Comparison of ENCODE assay signal across 8 mouse cellular contexts in genomic region chr19:45076036-45076575, GRCm38 (mm10). TPM values are rescaled to one million over a fixed set of nuclear protein-coding genes. Genes with fewer than 3 reads are reported as not detected.
A peak's percentile ranks its signal among the peaks of the same experiment; 100 is the strongest.
DNase-seq lines count a peak whose midpoint lies in the region; ATAC-seq and TF ChIP-seq lines count a peak whose summit lies in the region.

No protein-coding gene starts in this region.

- H3K4me1 ChIP-seq in lung, embryonic 14.5 days (ENCODE audit: insufficient read depth) = peaks cover 24% of the 10 kb centered on the region; the same call in 1 of the 2 replicates
- peaks cover 39% of the 10 kb centered on the region for H3K4me1 ChIP-seq in embryonic facial prominence, embryonic 14.5 days (ENCODE audit: control insufficient read depth, insufficient read depth, low read length)
- H3K4me1 ChIP-seq in limb, embryonic 10.5 days = peaks cover 60% of the 10 kb centered on the region
- H3K4me1 ChIP-seq in neural tube, embryonic 13.5 days (replicated peaks) = peaks cover 54% of the 10 kb centered on the region

- TF ChIP-seq CTCF in lung, embryonic 14.5 days (IDR thresholded peaks at IDR 0.05; ENCODE audit: low read depth) = no peak

- H3K9ac ChIP-seq in lung, embryonic 14.5 days = no peak overlapping the region; the same call in 1 of the 2 replicates
- H3K9ac ChIP-seq in embryonic facial prominence, embryonic 14.5 days (ENCODE audit: low read depth, low read length) = peak overlapping the region; percentile 75
- H3K9ac ChIP-seq in neural tube, embryonic 13.5 days = peak overlapping the region; percentile 75; the same call in 1 of the 2 replicates

- peak overlapping the region; percentile 94; the same call in 1 of the 2 replicates for H3K27ac ChIP-seq in lung, embryonic 14.5 days (ENCODE audit: low read depth)
- H3K27ac ChIP-seq in embryonic facial prominence, embryonic 14.5 days (replicated peaks; ENCODE audit: low read depth, low read length) = peak overlapping the region; percentile 93
- H3K27ac ChIP-seq in limb, embryonic 10.5 days = no peak overlapping the region
- no peak overlapping the region for H3K27ac ChIP-seq in neural tube, embryonic 13.5 days (replicated peaks)

- peak overlapping the region; percentile 88 for H3K4me2 ChIP-seq in lung, embryonic 14.5 days
- H3K4me2 ChIP-seq in embryonic facial prominence, embryonic 14.5 days (ENCODE audit: low read depth, low read length) = peak overlapping the region; percentile 99
- H3K4me2 ChIP-seq in neural tube, embryonic 13.5 days = peak overlapping the region; percentile 99

- peak overlapping the region; percentile 62 for H3K4me3 ChIP-seq in lung, embryonic 14.5 days (ENCODE audit: low read depth, low read length)
- peak overlapping the region; percentile 51 for H3K4me3 ChIP-seq in embryonic facial prominence, embryonic 14.5 days (ENCODE audit: low read depth, low read length)
- H3K4me3 ChIP-seq in limb, embryonic 10.5 days = peak overlapping the region; percentile 71
- H3K4me3 ChIP-seq in neural tube, embryonic 13.5 days = peak overlapping the region; percentile 53

- no peaks in the 10 kb centered on the region for H3K9me3 ChIP-seq in lung, embryonic 14.5 days (ENCODE audit: low read depth, low read length)
- no peaks in the 10 kb centered on the region for H3K9me3 ChIP-seq in embryonic facial prominence, embryonic 14.5 days (ENCODE audit: control insufficient read depth, low read length)
- H3K9me3 ChIP-seq in limb, embryonic 10.5 days (replicated peaks) = no peaks in the 10 kb centered on the region
- no peaks in the 10 kb centered on the region for H3K9me3 ChIP-seq in neural tube, embryonic 13.5 days

- no peak for DNase-seq in lung, embryonic 14.5 days
- no peak for DNase-seq in lung, postnatal 14 days
- DNase-seq in embryonic facial prominence, embryonic 14.5 days (ENCODE audit: low spot score) = no peak
- no peak for DNase-seq in limb, embryonic 10.5 days (ENCODE audit: low spot score)
- no peak for DNase-seq in thymus, postnatal 36 days
- no peak for DNase-seq in frontal cortex, postnatal 10 days (ENCODE audit: low spot score in 2 of 2)
- DNase-seq in layer of hippocampus, postnatal 14 days (ENCODE audit: low spot score in 2 of 2) = no peak

- H3K27me3 ChIP-seq in lung, embryonic 14.5 days (ENCODE audit: insufficient read depth, low read length) = peaks cover 57% of the 10 kb centered on the region
- H3K27me3 ChIP-seq in embryonic facial prominence, embryonic 14.5 days (replicated peaks; ENCODE audit: control insufficient read depth, insufficient read depth, low read length) = peaks cover 52% of the 10 kb centered on the region
- H3K27me3 ChIP-seq in limb, embryonic 10.5 days (ENCODE audit: low read depth, poor library complexity, severe bottlenecking) = peaks cover 83% of the 10 kb centered on the region
- peaks cover 83% of the 10 kb centered on the region for H3K27me3 ChIP-seq in neural tube, embryonic 13.5 days

- no peak for ATAC-seq in lung, embryonic 14.5 days (ENCODE audit: insufficient read depth)
- ATAC-seq in embryonic facial prominence, embryonic 14.5 days (ENCODE audit: low read depth) = no peak
- ATAC-seq in neural tube, embryonic 13.5 days (ENCODE audit: low read depth) = no peak

- no peaks in the 10 kb centered on the region for H3K36me3 ChIP-seq in lung, embryonic 14.5 days (ENCODE audit: insufficient read depth)
- H3K36me3 ChIP-seq in embryonic facial prominence, embryonic 14.5 days (ENCODE audit: control insufficient read depth, insufficient read depth, low read length) = no peaks in the 10 kb centered on the region
- no peaks in the 10 kb centered on the region for H3K36me3 ChIP-seq in limb, embryonic 10.5 days
- no peaks in the 10 kb centered on the region for H3K36me3 ChIP-seq in neural tube, embryonic 13.5 days

- WGBS in lung, embryonic 14.5 days = 15% methylated on average over 17 of the region's 17 CpGs
- 19% methylated on average over 16 of the region's 17 CpGs for WGBS in embryonic facial prominence, embryonic 14.5 days
- 6% methylated on average over 17 of the region's 17 CpGs for WGBS in limb, embryonic 10.5 days
- WGBS in neural tube, embryonic 13.5 days = 9% methylated on average over 17 of the region's 17 CpGs

RNA-seq across cellular contexts. Expression of gene Kazald1, which starts 1.1 kb away (rescaled TPM):
- 1.5 and 2.4 TPM in 2 replicates for polyA plus RNA-seq in lung, embryonic 14.5 days (2014; fragmentation: Nextera tagmentation; extraction: Ambion mirVana)
- polyA plus RNA-seq in embryonic facial prominence, embryonic 14.5 days (2014; fragmentation: Nextera tagmentation; extraction: Ambion mirVana) = 51.5 and 64.9 TPM in 2 replicates
- 1.0 and 1.5 TPM in 2 replicates for polyA plus RNA-seq in limb, embryonic 10.5 days (2016; fragmentation: Nextera tagmentation; extraction: Ambion mirVana)
- polyA plus RNA-seq in neural tube, embryonic 13.5 days (2015; fragmentation: Nextera tagmentation; extraction: Ambion mirVana) = 1.9 and 2.5 TPM in 2 replicates
- 1 to 10 TPM in 1 of 2 experiments, under 1 TPM in 1; 0.94 to 1.6 TPM for total RNA-seq in layer of hippocampus, postnatal 14 days (2021)

RNA-seq across cellular contexts. Expression of gene Sfxn3, which starts 28.8 kb away (rescaled TPM):
- 18.3 and 19.6 TPM in 2 replicates for polyA plus RNA-seq in lung, embryonic 14.5 days (2014; fragmentation: Nextera tagmentation; extraction: Ambion mirVana)
- 28.1 and 31.1 TPM in 2 replicates for polyA plus RNA-seq in embryonic facial prominence, embryonic 14.5 days (2014; fragmentation: Nextera tagmentation; extraction: Ambion mirVana)
- 4.6 and 8.4 TPM in 2 replicates for polyA plus RNA-seq in limb, embryonic 10.5 days (2016; fragmentation: Nextera tagmentation; extraction: Ambion mirVana)
- 61.0 and 65.3 TPM in 2 replicates for polyA plus RNA-seq in neural tube, embryonic 13.5 days (2015; fragmentation: Nextera tagmentation; extraction: Ambion mirVana)
- total RNA-seq in layer of hippocampus, postnatal 14 days (2021) = 100 to 1,000 TPM; 113 to 117 TPM

RNA-seq across cellular contexts. Expression of gene Pdzd7, which starts 30.6 kb away (rescaled TPM):
- 0.39 TPM in 2 replicates for polyA plus RNA-seq in lung, embryonic 14.5 days (2014; fragmentation: Nextera tagmentation; extraction: Ambion mirVana)
- 0.32 and 0.67 TPM in 2 replicates for polyA plus RNA-seq in embryonic facial prominence, embryonic 14.5 days (2014; fragmentation: Nextera tagmentation; extraction: Ambion mirVana)
- 0.20 and 0.28 TPM in 2 replicates for polyA plus RNA-seq in limb, embryonic 10.5 days (2016; fragmentation: Nextera tagmentation; extraction: Ambion mirVana)
- polyA plus RNA-seq in neural tube, embryonic 13.5 days (2015; fragmentation: Nextera tagmentation; extraction: Ambion mirVana) = 1.0 and 1.4 TPM in 2 replicates
- 1 to 10 TPM; 2.1 to 2.3 TPM for total RNA-seq in layer of hippocampus, postnatal 14 days (2021)

Comparison
In these comparisons a context has a peak if more than half of its experiments do, and no peak if none do; other contexts are left out.
1. H3K27ac ChIP-seq: peak in lung, embryonic 14.5 days (single experiment) and embryonic facial prominence, embryonic 14.5 days (single experiment); none in limb, embryonic 10.5 days (single experiment) and neural tube, embryonic 13.5 days (single experiment).
2. RNA of gene Kazald1, which starts 1.1 kb away (polyA plus RNA-seq): 51.5 to 64.9 TPM in embryonic facial prominence, embryonic 14.5 days; 1.9 to 2.5 TPM in neural tube, embryonic 13.5 days, 1.5 to 2.4 TPM in lung, embryonic 14.5 days and 1.0 to 1.5 TPM in limb, embryonic 10.5 days; every median in the first group is over 10 times any median in the second.
3. Peak in every context shown above with its lines, with median percentiles within 50 percentile points of each other: H3K4me2 ChIP-seq and H3K4me3 ChIP-seq.